Mouse (Mus musculus) E14TG2a.4 (cell line): ENCODE data around the gene Abi3.

Source experiments
- CTCF ChIP-seq: conservative IDR thresholded peaks from 2 replicates; pipeline ENCODE4 v1.5.1; 2014; ENCODE audit warnings: low read length
- POU5F1 ChIP-seq: IDR thresholded peaks from 2 replicates; pipeline ENCODE4 v1.6.1; 2014; ENCODE audit warnings: low read length, borderline replicate concordance

- TF ChIP-seq CTCF (peak; percentile 65), POU5F1 (no peak)
Measured at GRCm38 (mm10) chr11:95853684-95854083, 11.4 kb upstream of the Abi3 start.
